Mouse (Mus musculus): ENCODE results near the gene Pde4d. TPM values are rescaled to one million over a fixed set of nuclear protein-coding genes. Genes with fewer than 3 reads are reported as not detected.

The Pde4d gene
- polyA plus RNA-seq, 1 experiment from 2014 or later, result 29.2 TPM

- Histone ChIP-seq H3K4me2 (ENCODE audit: low read length) (no peak overlapping the region), H3K36me3 (ENCODE audit: control insufficient read depth, insufficient read depth, low read length) (no peaks in the 10 kb centered on the region), H3K4me1 (ENCODE audit: control insufficient read depth in 2 of 2, insufficient read depth in 2 of 2, low read length in 2 of 2) (peaks cover 0 to 6% of the 10 kb centered on the region in 2 experiments; a peak in 3 of 4 replicates), H3K9ac (ENCODE audit: low read length) (no peak overlapping the region), H3K4me3 (ENCODE audit: control insufficient read depth in 1 of 2, insufficient read depth in 1 of 2, low read depth in 1 of 2, low read length in 2 of 2) (no peak overlapping the region), H3K27me3 (ENCODE audit: control insufficient read depth, insufficient read depth, low read length) (no peaks in the 10 kb centered on the region), H3K27ac (replicated peaks in 1 of 2; ENCODE audit: control insufficient read depth in 1 of 2, insufficient read depth in 1 of 2, low read depth in 2 of 2, low read length in 2 of 2) (no peak overlapping the region), H3K9me3 (ENCODE audit: control insufficient read depth, low read length) (no peaks in the 10 kb centered on the region)
- ATAC-seq (ENCODE audit: insufficient number of reproducible peaks, insufficient read depth, low FRiP score, low read depth), result no peak
- WGBS, result 89% methylated on average over 5 of the region's 5 CpGs
Observed at GRCm38 (mm10) chr13:109806193-109806966, 1356.6 kb downstream of the Pde4d start.

- no peak overlapping the region for H3K4me2 ChIP-seq (ENCODE audit: low read length)
- no peak for ATAC-seq (ENCODE audit: insufficient number of reproducible peaks, insufficient read depth, low FRiP score, low read depth)
- peaks cover 0 to 6% of the 10 kb centered on the region in 2 experiments; a peak in 3 of 4 replicates for H3K4me1 ChIP-seq (ENCODE audit: control insufficient read depth in 2 of 2, insufficient read depth in 2 of 2, low read length in 2 of 2)
- WGBS, result 79% methylated on average over 2 of the region's 2 CpGs
- H3K9me3 ChIP-seq (ENCODE audit: control insufficient read depth, low read length), result no peaks in the 10 kb centered on the region
- H3K9ac ChIP-seq (ENCODE audit: low read length), result no peak overlapping the region
- no peak overlapping the region for H3K27ac ChIP-seq (replicated peaks in 1 of 2; ENCODE audit: control insufficient read depth in 1 of 2, insufficient read depth in 1 of 2, low read depth in 2 of 2, low read length in 2 of 2)
- H3K36me3 ChIP-seq (ENCODE audit: control insufficient read depth, insufficient read depth, low read length), result no peaks in the 10 kb centered on the region
- H3K4me3 ChIP-seq (ENCODE audit: control insufficient read depth in 1 of 2, insufficient read depth in 1 of 2, low read depth in 1 of 2, low read length in 2 of 2), result no peak overlapping the region
- H3K27me3 ChIP-seq (ENCODE audit: control insufficient read depth, insufficient read depth, low read length), result no peaks in the 10 kb centered on the region
Observed at GRCm38 (mm10) chr13:109807036-109807435, 1357.3 kb downstream of the Pde4d start.

GRCm38 (mm10) chr13:109807446-109807845 lies 1357.7 kb downstream of the Pde4d start:
- no peak overlapping the region for H3K4me2 ChIP-seq (ENCODE audit: low read length)
- peaks cover 0 to 6% of the 10 kb centered on the region in 2 experiments; a peak in 3 of 4 replicates for H3K4me1 ChIP-seq (ENCODE audit: control insufficient read depth in 2 of 2, insufficient read depth in 2 of 2, low read length in 2 of 2)
- ATAC-seq (ENCODE audit: insufficient number of reproducible peaks, insufficient read depth, low FRiP score, low read depth), result no peak
- H3K9me3 ChIP-seq (ENCODE audit: control insufficient read depth, low read length), result no peaks in the 10 kb centered on the region
- 10% methylated on average over 3 of the region's 3 CpGs for WGBS
- H3K36me3 ChIP-seq (ENCODE audit: control insufficient read depth, insufficient read depth, low read length), result no peaks in the 10 kb centered on the region
- H3K4me3 ChIP-seq (ENCODE audit: control insufficient read depth in 1 of 2, insufficient read depth in 1 of 2, low read depth in 1 of 2, low read length in 2 of 2), result no peak overlapping the region
- H3K27ac ChIP-seq (replicated peaks in 1 of 2; ENCODE audit: control insufficient read depth in 1 of 2, insufficient read depth in 1 of 2, low read depth in 2 of 2, low read length in 2 of 2), result no peak overlapping the region
- no peak overlapping the region for H3K9ac ChIP-seq (ENCODE audit: low read length)
- H3K27me3 ChIP-seq (ENCODE audit: control insufficient read depth, insufficient read depth, low read length), result no peaks in the 10 kb centered on the region

GRCm38 (mm10) chr13:109808039-109808438 lies 1358.3 kb downstream of the Pde4d start:
- Histone ChIP-seq H3K9ac (ENCODE audit: low read length) (no peak overlapping the region), H3K36me3 (ENCODE audit: control insufficient read depth, insufficient read depth, low read length) (no peaks in the 10 kb centered on the region), H3K9me3 (ENCODE audit: control insufficient read depth, low read length) (no peaks in the 10 kb centered on the region), H3K4me3 (ENCODE audit: control insufficient read depth in 1 of 2, insufficient read depth in 1 of 2, low read depth in 1 of 2, low read length in 2 of 2) (no peak overlapping the region), H3K27me3 (ENCODE audit: control insufficient read depth, insufficient read depth, low read length) (no peaks in the 10 kb centered on the region), H3K4me2 (ENCODE audit: low read length) (no peak overlapping the region), H3K27ac (replicated peaks in 1 of 2; ENCODE audit: control insufficient read depth in 1 of 2, insufficient read depth in 1 of 2, low read depth in 2 of 2, low read length in 2 of 2) (no peak overlapping the region), H3K4me1 (ENCODE audit: control insufficient read depth in 2 of 2, insufficient read depth in 2 of 2, low read length in 2 of 2) (peaks cover 0 to 6% of the 10 kb centered on the region in 2 experiments; a peak in 3 of 4 replicates)
- WGBS, result 84% methylated on average over 6 of the region's 6 CpGs
- ATAC-seq (ENCODE audit: insufficient number of reproducible peaks, insufficient read depth, low FRiP score, low read depth), result no peak

- ATAC-seq (ENCODE audit: insufficient number of reproducible peaks, insufficient read depth, low FRiP score, low read depth), result no peak
- H3K9ac ChIP-seq (ENCODE audit: low read length), result no peak overlapping the region
- H3K4me1 ChIP-seq (ENCODE audit: control insufficient read depth in 2 of 2, insufficient read depth in 2 of 2, low read length in 2 of 2), result peaks cover 0 to 6% of the 10 kb centered on the region in 2 experiments; a peak in 3 of 4 replicates
- WGBS, result 89% methylated on average over 6 of the region's 7 CpGs
- no peaks in the 10 kb centered on the region for H3K27me3 ChIP-seq (ENCODE audit: control insufficient read depth, insufficient read depth, low read length)
- H3K4me3 ChIP-seq (ENCODE audit: control insufficient read depth in 1 of 2, insufficient read depth in 1 of 2, low read depth in 1 of 2, low read length in 2 of 2), result no peak overlapping the region
- H3K36me3 ChIP-seq (ENCODE audit: control insufficient read depth, insufficient read depth, low read length), result no peaks in the 10 kb centered on the region
- H3K9me3 ChIP-seq (ENCODE audit: control insufficient read depth, low read length), result no peaks in the 10 kb centered on the region
- H3K27ac ChIP-seq (replicated peaks in 1 of 2; ENCODE audit: control insufficient read depth in 1 of 2, insufficient read depth in 1 of 2, low read depth in 2 of 2, low read length in 2 of 2), result no peak overlapping the region
- no peak overlapping the region for H3K4me2 ChIP-seq (ENCODE audit: low read length)
Observed at GRCm38 (mm10) chr13:109808946-109809345, 1359.2 kb downstream of the Pde4d start.

GRCm38 (mm10) chr13:109809646-109810045 lies 1359.9 kb downstream of the Pde4d start:
- no peaks in the 10 kb centered on the region for H3K27me3 ChIP-seq (ENCODE audit: control insufficient read depth, insufficient read depth, low read length)
- WGBS, result 81% methylated on average over 4 of the region's 4 CpGs
- H3K36me3 ChIP-seq (ENCODE audit: control insufficient read depth, insufficient read depth, low read length), result no peaks in the 10 kb centered on the region
- no peak overlapping the region for H3K27ac ChIP-seq (replicated peaks in 1 of 2; ENCODE audit: control insufficient read depth in 1 of 2, insufficient read depth in 1 of 2, low read depth in 2 of 2, low read length in 2 of 2)
- H3K4me2 ChIP-seq (ENCODE audit: low read length), result no peak overlapping the region
- no peak for ATAC-seq (ENCODE audit: insufficient number of reproducible peaks, insufficient read depth, low FRiP score, low read depth)
- H3K4me1 ChIP-seq (ENCODE audit: control insufficient read depth in 2 of 2, insufficient read depth in 2 of 2, low read length in 2 of 2), result peaks cover 0 to 6% of the 10 kb centered on the region in 2 experiments; a peak in 3 of 4 replicates
- H3K9ac ChIP-seq (ENCODE audit: low read length), result no peak overlapping the region
- no peaks in the 10 kb centered on the region for H3K9me3 ChIP-seq (ENCODE audit: control insufficient read depth, low read length)
- no peak overlapping the region for H3K4me3 ChIP-seq (ENCODE audit: control insufficient read depth in 1 of 2, insufficient read depth in 1 of 2, low read depth in 1 of 2, low read length in 2 of 2)

- WGBS, result 82% methylated on average over 4 of the region's 4 CpGs
- H3K4me1 ChIP-seq (ENCODE audit: control insufficient read depth in 2 of 2, insufficient read depth in 2 of 2, low read length in 2 of 2), result no peaks in the 10 kb centered on the region
- no peak overlapping the region for H3K4me3 ChIP-seq (ENCODE audit: control insufficient read depth in 1 of 2, insufficient read depth in 1 of 2, low read depth in 1 of 2, low read length in 2 of 2)
- no peak for ATAC-seq (ENCODE audit: insufficient number of reproducible peaks, insufficient read depth, low FRiP score, low read depth)
- H3K4me2 ChIP-seq (ENCODE audit: low read length), result no peak overlapping the region
- no peaks in the 10 kb centered on the region for H3K9me3 ChIP-seq (ENCODE audit: control insufficient read depth, low read length)
- no peak overlapping the region for H3K9ac ChIP-seq (ENCODE audit: low read length)
- H3K36me3 ChIP-seq (ENCODE audit: control insufficient read depth, insufficient read depth, low read length), result no peaks in the 10 kb centered on the region
- no peak overlapping the region for H3K27ac ChIP-seq (replicated peaks in 1 of 2; ENCODE audit: control insufficient read depth in 1 of 2, insufficient read depth in 1 of 2, low read depth in 2 of 2, low read length in 2 of 2)
- H3K27me3 ChIP-seq (ENCODE audit: control insufficient read depth, insufficient read depth, low read length), result no peaks in the 10 kb centered on the region
Observed at GRCm38 (mm10) chr13:109813924-109814323, 1364.2 kb downstream of the Pde4d start.
